Mouse (Mus musculus) hindbrain, embryonic 12.5 days (tissue): ENCODE measurements around the gene Gimap7. TPM values are rescaled to one million over a fixed set of nuclear protein-coding genes. Genes with fewer than 3 reads are reported as not detected.
A peak's percentile ranks its signal among the peaks of the same experiment; 100 is the strongest.

Source experiments
- ATAC-seq: fragments of 200-750 bp; cut with Nextera tagmentation; 2 replicates; pipeline ENCODE4 v1.8.0; 2017; ENCODE audit warnings: moderate TSS enrichment; ENCODE audit not compliant: low FRiP score
- H3K27ac ChIP-seq: fragments of 300-500 bp; sonication (generic); 2 replicates; pipeline ENCODE4 v1.5.1; 2016; ENCODE audit warnings: mild to moderate bottlenecking
- H3K27me3 ChIP-seq: fragments of 300-500 bp; sonication (generic); 2 replicates; pipeline ENCODE4 v1.6.1; 2016; ENCODE audit warnings: mild to moderate bottlenecking
- H3K36me3 ChIP-seq: fragments of 300-500 bp; sonication (generic); 2 replicates; pipeline ENCODE4 v1.6.1; 2016; ENCODE audit warnings: mild to moderate bottlenecking
- H3K4me1 ChIP-seq: fragments of 300-500 bp; sonication (generic); 2 replicates; pipeline ENCODE4 v1.6.1; 2016
- H3K4me2 ChIP-seq: fragments of 300-500 bp; sonication (generic); replicated peaks from 2 replicates; pipeline ENCODE4 v1.6.1; 2016; ENCODE audit warnings: mild to moderate bottlenecking
- H3K4me3 ChIP-seq: fragments of 300-500 bp; sonication (generic); 2 replicates; pipeline ENCODE4 v1.5.1; 2016; ENCODE audit warnings: mild to moderate bottlenecking
- H3K9ac ChIP-seq: fragments of 300-500 bp; sonication (generic); 2 replicates; pipeline ENCODE4 v1.6.1; 2016; ENCODE audit warnings: mild to moderate bottlenecking, moderate library complexity
- H3K9me3 ChIP-seq: fragments of 300-500 bp; sonication (generic); replicated peaks from 2 replicates; pipeline ENCODE4 v1.6.1; 2016; ENCODE audit warnings: mild to moderate bottlenecking
- WGBS: fragments of 180-500 bp; shearing (Covaris S2); methylation state at CpG from one replicate; pipeline ENCODE4 v1.1.7; 2016; 5-methylcytosine and 5-hydroxymethylcytosine counted together
- polyA plus RNA-seq: library from polyadenylated mRNA; unstranded; fragments of >200 nt; fragmentation: Nextera tagmentation; extraction: Ambion mirVana; gene quantifications from 2 replicates; pipeline ENCODE4 v1.2.1, GENCODE M21; 2016

Gimap7 gene
- polyA plus RNA-seq, 1 experiment from 2014 or later: not detected

DNA sequence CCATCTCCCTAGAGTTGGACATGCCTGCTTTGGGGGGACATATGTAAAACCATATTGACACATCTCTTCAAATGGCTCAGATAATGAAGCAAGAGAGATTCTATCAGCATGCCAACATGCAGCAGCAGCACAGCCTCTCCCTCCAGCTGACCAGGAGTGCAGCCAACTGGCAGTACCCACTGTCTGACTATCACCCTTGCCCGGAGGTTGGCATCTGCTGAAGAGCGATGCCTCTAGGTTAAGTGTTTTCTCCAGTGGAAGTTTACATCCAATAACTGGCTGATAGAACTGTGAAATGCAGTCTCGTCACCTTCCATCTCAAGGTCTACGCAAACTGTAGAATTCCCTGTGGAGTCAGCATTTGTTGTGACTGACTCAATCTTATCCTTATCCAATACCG, 19.3 kb downstream of the Gimap7 start:
- H3K9me3 ChIP-seq: no peaks in the 10 kb centered on the region
- no peak overlapping the region for H3K4me2 ChIP-seq
- H3K4me1 ChIP-seq: peaks cover 8% of the 10 kb centered on the region
- H3K27me3 ChIP-seq: peaks cover 23% of the 10 kb centered on the region
- H3K36me3 ChIP-seq: no peaks in the 10 kb centered on the region
- H3K4me3 ChIP-seq: no peak overlapping the region
- 92% methylated on average over 5 of the region's 5 CpGs for WGBS
- no peak overlapping the region for H3K27ac ChIP-seq
- no peak for ATAC-seq
- no peak overlapping the region for H3K9ac ChIP-seq

DNA sequence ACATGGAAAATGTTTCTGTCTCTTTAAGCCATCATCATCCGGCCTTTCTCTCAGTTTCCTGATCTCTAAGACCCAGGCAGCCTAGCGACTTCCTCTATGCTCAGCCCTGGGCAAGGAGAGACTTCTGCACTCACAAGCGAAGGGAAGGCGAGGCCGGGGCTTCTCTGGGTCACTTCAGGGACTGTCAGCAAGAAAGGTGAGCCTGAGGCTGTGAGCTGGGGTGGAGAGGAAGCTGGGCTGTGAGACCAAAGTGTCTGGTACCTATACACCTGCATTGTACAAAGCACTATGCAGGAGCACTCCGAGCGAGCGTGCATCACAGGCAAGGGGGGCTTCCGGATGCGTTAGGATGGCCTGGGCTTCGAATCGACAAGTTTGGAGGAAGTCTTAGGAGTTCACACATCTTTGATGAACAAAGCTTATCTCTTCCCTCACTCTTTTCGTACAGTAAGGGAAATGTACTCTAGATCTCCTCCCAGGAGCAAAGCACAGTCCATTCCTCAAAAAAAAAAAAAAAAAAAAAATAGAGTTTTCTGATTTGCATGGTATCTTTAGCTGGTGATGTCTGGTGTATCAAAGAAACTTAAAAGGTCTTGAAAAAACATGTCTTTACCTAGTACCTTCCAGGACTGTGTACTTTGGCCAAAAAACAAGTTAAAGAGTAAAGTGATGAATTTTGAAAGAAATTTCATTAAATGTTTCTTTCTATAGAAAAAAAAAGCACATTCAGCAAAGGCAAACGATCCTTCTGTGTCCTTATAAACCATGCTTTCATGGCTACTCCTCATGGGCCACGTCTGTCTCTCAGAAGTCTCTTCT, 20.7 kb downstream of the Gimap7 start, which contains the start of gene Gimap1:
Gene Gimap1 (plus strand): TSS at position 94 of the 819 bp plus-strand sequence.
- peaks cover 13% of the 10 kb centered on the region for H3K4me1 ChIP-seq
- H3K9me3 ChIP-seq: no peaks in the 10 kb centered on the region
- no peak for ATAC-seq

DNA sequence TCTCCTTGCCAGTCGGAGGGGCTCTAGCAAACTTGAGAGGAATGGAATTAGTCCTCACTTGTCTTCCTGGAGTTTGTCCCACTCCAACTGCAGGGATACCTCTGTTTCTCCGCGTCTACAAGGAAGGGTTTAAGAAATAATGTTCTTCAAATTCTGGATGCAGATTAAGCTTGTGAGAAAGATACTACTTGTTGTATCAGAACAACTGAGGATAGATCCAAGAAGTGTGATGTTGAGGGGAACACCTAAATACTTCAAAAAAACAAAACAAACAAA, 21.3 kb downstream of the Gimap7 start:
- peaks cover 13% of the 10 kb centered on the region for H3K4me1 ChIP-seq
- H3K9me3 ChIP-seq: no peaks in the 10 kb centered on the region
- H3K36me3 ChIP-seq: no peaks in the 10 kb centered on the region
- no peak overlapping the region for H3K9ac ChIP-seq
- WGBS: over 99% methylated on average over 3 of the region's 3 CpGs
- no peak overlapping the region for H3K27ac ChIP-seq
- no peak for ATAC-seq
- H3K4me2 ChIP-seq: no peak overlapping the region
- H3K4me3 ChIP-seq: no peak overlapping the region
- peaks cover 38% of the 10 kb centered on the region for H3K27me3 ChIP-seq

More for the DNA sequence above, 20.7 kb downstream of the Gimap7 start, which contains the start of gene Gimap1:
- Histone ChIP-seq H3K4me3 (no peak within 1 kb of the TSS), H3K27me3 (peaks cover 37% of the 10 kb centered on the region), H3K4me2 (no peak within 1 kb of the TSS), H3K36me3 (no peaks in the 10 kb centered on the region), H3K27ac (no peak within 1 kb of the TSS), H3K9ac (no peak within 1 kb of the TSS)
- 83% methylated on average over 15 of the region's 15 CpGs for WGBS

DNA sequence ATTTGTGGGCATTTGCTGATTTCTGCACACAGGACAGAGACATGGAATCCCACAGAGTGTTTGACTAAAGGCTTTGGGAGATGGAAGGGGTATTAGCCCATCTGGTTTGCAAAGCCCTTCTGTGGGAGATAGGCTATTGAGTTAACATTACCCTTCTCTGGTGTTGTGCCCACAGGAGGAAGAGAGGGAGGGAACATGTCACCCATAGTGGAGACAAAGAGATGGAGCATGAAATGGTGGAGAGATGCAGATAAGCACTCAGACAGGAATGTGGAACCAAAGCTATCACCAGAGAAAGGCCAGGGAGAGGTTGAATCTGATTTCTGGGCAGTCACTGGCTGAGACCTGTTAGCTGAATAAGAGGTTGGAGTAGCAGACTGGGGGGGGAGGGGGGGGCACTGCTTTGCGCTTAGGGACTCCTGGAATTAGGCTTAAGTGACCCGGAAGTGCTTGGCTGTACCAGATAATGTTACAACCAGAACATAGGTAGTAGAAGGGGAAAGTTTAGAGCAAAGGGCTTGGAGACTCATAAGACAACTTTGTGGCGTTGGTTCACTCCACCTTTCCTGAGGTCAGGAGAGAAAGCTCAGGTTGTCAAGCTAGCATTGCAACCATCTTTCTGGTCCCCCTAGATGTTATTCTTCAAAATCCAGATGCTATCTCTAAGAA, 22.2 kb downstream of the Gimap7 start:
- no peak overlapping the region for H3K4me2 ChIP-seq
- H3K9me3 ChIP-seq: no peaks in the 10 kb centered on the region
- WGBS: 74% methylated on average over 3 of the region's 3 CpGs
- H3K9ac ChIP-seq: no peak overlapping the region
- no peak overlapping the region for H3K27ac ChIP-seq
- ATAC-seq: no peak
- H3K4me3 ChIP-seq: no peak overlapping the region
- H3K36me3 ChIP-seq: no peaks in the 10 kb centered on the region
- H3K4me1 ChIP-seq: peaks cover 13% of the 10 kb centered on the region
- peaks cover 40% of the 10 kb centered on the region for H3K27me3 ChIP-seq

DNA sequence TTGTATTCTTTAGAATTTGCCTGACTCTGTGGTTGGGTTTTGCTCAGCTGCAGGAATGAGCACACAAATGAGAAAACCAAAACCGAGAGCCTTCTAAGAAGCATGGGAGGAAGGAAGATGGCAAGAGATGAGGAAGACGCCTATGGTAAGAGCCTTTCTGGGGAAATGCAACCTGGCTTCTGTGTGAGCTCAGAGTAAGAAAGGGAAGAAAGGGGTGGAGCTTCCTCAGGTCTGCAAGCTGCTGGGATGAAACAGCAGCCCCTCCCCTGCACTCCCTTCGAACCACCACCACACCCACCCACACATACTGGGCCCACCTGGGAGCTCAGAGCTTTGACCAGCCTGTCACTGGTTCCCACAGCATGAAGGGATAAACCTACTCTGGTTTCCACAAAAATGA, 22.9 kb downstream of the Gimap7 start:
- ATAC-seq: no peak
- Histone ChIP-seq H3K9me3 (no peaks in the 10 kb centered on the region), H3K9ac (no peak overlapping the region), H3K4me2 (no peak overlapping the region), H3K4me3 (no peak overlapping the region), H3K36me3 (no peaks in the 10 kb centered on the region), H3K27me3 (peaks cover 41% of the 10 kb centered on the region), H3K27ac (no peak overlapping the region), H3K4me1 (peaks cover 13% of the 10 kb centered on the region)
- 28% methylated on average over 3 of the region's 3 CpGs for WGBS

DNA sequence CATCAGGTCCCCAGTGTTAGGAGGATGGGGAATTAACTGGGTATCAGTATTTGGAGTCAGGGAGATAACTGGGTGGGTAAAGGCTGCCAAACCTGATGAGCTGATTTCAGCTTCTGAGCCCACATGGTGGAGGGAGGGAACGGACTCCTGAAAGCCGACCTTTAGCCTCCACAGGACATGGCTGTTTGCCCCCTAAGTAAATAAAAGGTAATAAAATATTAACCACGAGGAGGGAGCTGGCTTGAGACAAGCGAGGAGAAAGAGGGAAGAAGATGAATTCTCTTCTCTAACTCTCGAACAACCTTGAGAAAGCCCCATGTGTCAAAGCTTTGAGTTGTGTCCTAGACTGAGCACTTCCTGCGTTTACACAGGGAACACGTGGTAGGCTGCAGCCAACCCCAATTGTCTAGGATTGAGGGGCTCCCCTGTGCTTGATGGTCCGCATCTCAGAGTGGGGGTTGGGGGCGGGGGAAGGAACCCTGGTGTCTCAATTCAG, 23.3 kb downstream of the Gimap7 start:
- 32% methylated on average over 9 of the region's 9 CpGs for WGBS
- Histone ChIP-seq H3K4me1 (peaks cover 13% of the 10 kb centered on the region), H3K27ac (no peak overlapping the region), H3K9ac (no peak overlapping the region), H3K9me3 (no peaks in the 10 kb centered on the region), H3K4me3 (no peak overlapping the region), H3K27me3 (peaks cover 41% of the 10 kb centered on the region), H3K4me2 (0 out of 2 replicates have a peak overlapping the region, but pooled peaks have one; percentile 77), H3K36me3 (no peaks in the 10 kb centered on the region)
- ATAC-seq: 0 out of 2 replicates have a peak, but pooled peaks have one; percentile 38

DNA sequence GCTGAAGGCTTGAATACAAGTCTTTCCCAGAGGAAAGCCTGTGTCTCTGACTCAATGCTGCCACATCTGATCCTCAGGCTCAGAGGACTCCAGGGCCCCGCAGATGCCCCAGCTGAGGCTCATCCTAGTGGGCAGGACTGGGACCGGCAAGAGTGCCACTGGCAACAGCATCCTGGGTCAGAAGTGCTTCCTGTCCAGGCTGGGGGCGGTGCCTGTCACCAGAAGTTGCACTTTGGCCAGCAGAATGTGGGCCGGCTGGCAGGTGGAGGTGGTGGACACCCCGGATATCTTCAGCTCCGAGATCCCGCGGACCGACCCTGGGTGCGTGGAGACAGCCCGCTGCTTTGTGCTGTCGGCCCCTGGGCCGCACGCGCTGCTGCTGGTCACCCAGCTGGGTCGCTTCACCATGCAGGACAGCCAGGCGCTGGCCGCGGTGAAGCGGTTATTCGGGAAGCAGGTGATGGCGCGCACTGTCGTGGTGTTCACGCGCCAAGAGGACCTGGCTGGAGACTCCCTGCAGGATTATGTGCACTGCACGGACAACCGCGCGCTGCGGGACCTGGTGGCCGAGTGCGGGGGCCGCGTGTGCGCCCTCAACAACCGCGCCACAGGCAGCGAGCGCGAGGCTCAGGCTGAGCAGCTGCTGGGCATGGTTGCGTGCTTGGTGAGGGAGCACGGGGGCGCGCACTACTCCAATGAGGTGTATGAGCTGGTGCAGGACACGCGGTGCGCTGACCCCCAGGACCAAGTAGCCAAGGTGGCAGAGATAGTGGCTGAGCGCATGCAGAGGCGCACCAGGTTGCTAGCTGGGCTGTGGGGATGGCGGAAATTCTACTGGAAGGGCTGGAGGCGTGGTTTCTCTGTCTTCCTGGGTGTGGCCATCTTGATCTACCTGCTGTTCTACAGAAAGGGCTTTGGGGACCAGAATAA, 24.3 kb downstream of the Gimap7 start:
- H3K4me1 ChIP-seq: peaks cover 13% of the 10 kb centered on the region
- WGBS: 2% methylated on average over 52 of the region's 52 CpGs

DNA sequence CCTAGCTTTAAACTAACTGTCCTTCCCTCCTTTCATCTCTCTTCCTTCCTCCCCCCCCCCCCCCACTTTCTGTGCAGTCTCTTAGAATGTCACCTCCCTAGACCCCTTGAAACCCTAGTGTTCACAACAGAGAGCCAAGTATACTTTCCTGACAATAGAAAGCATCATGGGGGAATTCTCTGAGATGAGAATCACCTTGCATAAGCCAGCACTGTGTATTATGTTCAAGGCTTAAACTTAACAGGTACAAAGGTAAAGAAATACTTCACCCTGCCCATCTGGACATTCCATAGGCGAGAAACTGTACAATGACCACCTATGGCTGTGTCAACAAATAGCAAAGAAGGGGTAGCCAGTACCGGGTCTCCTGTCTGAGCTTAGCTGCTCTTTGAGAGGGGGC, 27.1 kb downstream of the Gimap7 start:
- Histone ChIP-seq H3K4me1 (peaks cover 13% of the 10 kb centered on the region), H3K27ac (no peak overlapping the region), H3K36me3 (no peaks in the 10 kb centered on the region), H3K4me3 (no peak overlapping the region), H3K4me2 (no peak overlapping the region), H3K9ac (no peak overlapping the region), H3K27me3 (peaks cover 40% of the 10 kb centered on the region), H3K9me3 (no peaks in the 10 kb centered on the region)
- ATAC-seq: no peak
- WGBS: 51% methylated on average over 2 of the region's 2 CpGs

More for the DNA sequence above, 24.3 kb downstream of the Gimap7 start:
- peak overlapping the region; percentile 56 for H3K9ac ChIP-seq
- no peaks in the 10 kb centered on the region for H3K9me3 ChIP-seq
- H3K27ac ChIP-seq: no peak overlapping the region
- H3K4me2 ChIP-seq: peak overlapping the region; percentile 77
- H3K4me3 ChIP-seq: peak overlapping the region; percentile 50
- peak; percentile 67; the same call in 1 of the 2 replicates for ATAC-seq
- H3K36me3 ChIP-seq: no peaks in the 10 kb centered on the region
- H3K27me3 ChIP-seq: peaks cover 41% of the 10 kb centered on the region

DNA sequence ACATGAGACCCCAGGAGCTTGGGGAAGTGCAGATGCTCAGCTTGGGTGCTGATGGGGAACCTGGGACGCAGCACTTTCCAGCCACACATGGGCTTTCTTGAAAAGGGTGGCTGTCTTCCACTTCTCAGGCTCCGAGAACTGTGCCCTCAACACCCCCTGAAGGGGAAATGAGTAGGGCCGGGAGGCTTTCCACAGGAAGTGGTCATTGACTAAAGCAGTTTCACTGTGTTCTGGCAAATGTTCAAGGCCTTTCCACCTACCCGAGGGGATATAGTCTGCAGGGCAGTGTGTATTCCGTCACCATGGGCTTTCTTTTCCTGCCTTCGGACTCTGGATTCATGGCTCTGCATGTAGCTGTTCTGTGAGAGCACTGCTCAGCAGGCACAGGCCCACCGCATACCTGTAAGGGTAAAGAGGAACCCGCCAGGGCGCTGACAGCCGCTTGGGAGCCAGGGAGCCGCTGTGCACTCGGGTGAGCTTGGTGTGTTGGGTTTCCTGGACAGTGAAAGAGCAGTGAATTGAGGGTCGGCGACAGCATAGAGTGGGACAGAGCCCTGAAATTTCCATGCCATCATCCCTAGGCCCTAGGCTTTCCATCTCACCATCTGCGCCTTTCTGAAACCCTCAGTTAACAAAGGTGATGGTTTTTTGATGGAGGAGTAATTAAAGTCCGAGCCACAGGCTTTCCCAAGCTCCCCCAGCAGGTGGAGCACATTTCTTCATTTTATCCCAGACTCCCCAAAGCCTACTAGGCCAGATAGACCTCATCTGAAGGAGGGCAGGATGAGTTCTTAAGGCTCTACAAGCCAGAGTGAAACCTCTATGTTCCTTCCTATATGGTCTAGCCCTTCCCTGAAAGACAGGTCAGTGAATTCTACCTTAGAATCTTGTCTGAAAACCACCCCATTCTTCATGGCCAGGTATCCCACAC, 27.8 kb downstream of the Gimap7 start, which contains the start of gene Gimap5:
Gene Gimap5 (plus strand): TSS at position 239 of the 931 bp plus-strand sequence.
- no peak within 1 kb of the TSS for H3K4me3 ChIP-seq
- H3K9ac ChIP-seq: no peak within 1 kb of the TSS
- H3K27ac ChIP-seq: no peak within 1 kb of the TSS
- H3K9me3 ChIP-seq: no peaks in the 10 kb centered on the region
- no peak for ATAC-seq
- peaks cover 13% of the 10 kb centered on the region for H3K4me1 ChIP-seq
- WGBS: 41% methylated on average over 16 of the region's 16 CpGs
- no peaks in the 10 kb centered on the region for H3K36me3 ChIP-seq
- H3K4me2 ChIP-seq: peak within 1 kb of the TSS; percentile 24
- peaks cover 32% of the 10 kb centered on the region for H3K27me3 ChIP-seq

DNA sequence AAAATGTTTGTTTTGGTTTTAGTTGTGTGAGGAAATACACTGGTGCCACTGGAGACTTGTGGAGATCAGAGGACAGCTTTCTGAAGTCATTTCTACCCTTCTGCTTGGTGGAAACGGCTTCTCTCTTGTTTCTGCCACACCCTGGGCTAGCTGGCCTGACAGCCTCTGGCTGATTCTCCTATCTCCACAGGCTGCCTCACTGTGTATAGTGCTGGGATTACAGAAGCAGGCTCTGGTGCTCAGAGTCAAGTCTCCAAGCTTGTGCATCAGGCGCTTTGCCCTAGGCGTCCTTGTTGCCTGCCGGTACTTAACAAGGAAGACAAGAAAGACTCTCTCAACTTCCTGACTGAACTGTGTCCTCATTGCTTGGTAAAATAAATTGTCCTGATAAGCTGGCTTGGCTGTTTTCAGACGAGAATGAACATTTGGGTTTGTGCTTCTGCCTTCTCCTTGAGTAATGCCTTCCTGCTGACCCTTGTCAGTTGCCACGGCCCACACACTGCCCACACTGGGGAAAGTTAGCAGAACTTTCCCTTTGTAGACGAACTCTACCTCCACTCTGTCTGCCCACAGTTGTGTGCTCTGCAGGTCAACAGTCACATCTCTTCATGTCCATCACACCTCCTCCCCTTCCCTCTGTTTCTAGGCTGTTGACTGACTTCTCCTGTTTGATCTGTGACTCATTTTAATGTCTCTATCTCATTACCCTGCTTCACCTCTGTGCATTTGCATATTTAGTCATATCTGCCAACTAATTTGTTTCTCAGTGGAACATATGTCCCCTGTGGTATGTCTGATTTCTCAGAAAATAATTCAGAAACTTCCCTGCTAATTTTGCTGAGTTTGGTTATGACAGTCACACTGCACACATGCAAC, 28.9 kb downstream of the Gimap7 start:
- Histone ChIP-seq H3K4me3 (no peak overlapping the region), H3K27ac (no peak overlapping the region), H3K4me1 (peaks cover 8% of the 10 kb centered on the region), H3K9me3 (no peaks in the 10 kb centered on the region), H3K4me2 (no peak overlapping the region), H3K27me3 (peaks cover 21% of the 10 kb centered on the region), H3K36me3 (no peaks in the 10 kb centered on the region), H3K9ac (no peak overlapping the region)
- ATAC-seq: no peak
- 81% methylated on average over 7 of the region's 7 CpGs for WGBS
